Mouse (Mus musculus) embryonic facial prominence, embryonic 11.5 days (tissue): ENCODE data around the gene Rab4b. TPM values are rescaled to one million over a fixed set of nuclear protein-coding genes. Genes with fewer than 3 reads are reported as not detected.
A peak's percentile ranks its signal among the peaks of the same experiment; 100 is the strongest.

ENCODE experiments used
- ATAC-seq: fragments of 200-750 bp; cut with Nextera tagmentation; replicated peaks from 2 replicates; pipeline ENCODE4 v1.8.0; 2017; ENCODE audit warnings: low read depth; ENCODE audit not compliant: insufficient number of reproducible peaks, low FRiP score, low TSS enrichment
- DNase-seq: peaks from one replicate; pipeline ENCODE4 v3.0.0-alpha.2; 2015; ENCODE audit warnings: low spot score
- H3K27ac ChIP-seq: fragments of 300-500 bp; sonication (generic); replicated peaks from 2 replicates; pipeline ENCODE4 v1.5.1; 2014; ENCODE audit warnings: mild to moderate bottlenecking, low read depth, low read length, control low read depth
- H3K27me3 ChIP-seq: fragments of 300-500 bp; sonication (generic); 2 replicates; pipeline ENCODE4 v1.6.1; 2014; ENCODE audit warnings: mild to moderate bottlenecking, low read length, moderate library complexity, mixed read lengths; ENCODE audit not compliant: control insufficient read depth, insufficient read depth
- H3K36me3 ChIP-seq: fragments of 300-500 bp; sonication (generic); replicated peaks from 2 replicates; pipeline ENCODE4 v1.6.1; 2014; ENCODE audit warnings: low read depth, mild to moderate bottlenecking, low read length, moderate library complexity, mixed read lengths; ENCODE audit not compliant: control insufficient read depth, insufficient read depth
- H3K4me1 ChIP-seq: fragments of 300-500 bp; sonication (generic); 2 replicates; pipeline ENCODE4 v1.6.1; 2014; ENCODE audit warnings: low read length, mixed read lengths; ENCODE audit not compliant: control insufficient read depth, insufficient read depth
- H3K4me2 ChIP-seq: fragments of 300-500 bp; sonication (generic); 2 replicates; pipeline ENCODE4 v1.6.1; 2014; ENCODE audit warnings: low read depth, mild to moderate bottlenecking, control low read depth, low read length, moderate library complexity
- H3K4me3 ChIP-seq: fragments of 300-500 bp; sonication (generic); 2 replicates; pipeline ENCODE4 v1.5.1; 2014; ENCODE audit warnings: low read depth, low read length, control low read depth
- H3K9ac ChIP-seq: fragments of 300-500 bp; sonication (generic); replicated peaks from 2 replicates; pipeline ENCODE4 v1.6.1; 2014; ENCODE audit warnings: mild to moderate bottlenecking, control low read depth, low read length
- H3K9me3 ChIP-seq: fragments of 300-500 bp; sonication (generic); replicated peaks from 2 replicates; pipeline ENCODE4 v1.6.1; 2016; ENCODE audit warnings: mild to moderate bottlenecking, low read length, inconsistent platforms, mixed read lengths; ENCODE audit not compliant: control insufficient read depth
- WGBS: fragments of 180-500 bp; shearing (Covaris S2); extraction: QIAGEN DNeasy Blood & Tissue Kit; methylation state at CpG from one replicate; pipeline ENCODE4 v1.1.7; 2014; 5-methylcytosine and 5-hydroxymethylcytosine counted together
- polyA plus RNA-seq: library from polyadenylated mRNA; unstranded; fragments of >200 nt; fragmentation: Nextera tagmentation; extraction: Ambion mirVana; gene quantifications from 2 replicates; pipeline ENCODE4 v1.2.1, GENCODE M21; 2014

Gene Rab4b
- polyA plus RNA-seq, 1 experiment from 2014 or later = 49.3 TPM

- H3K4me3 ChIP-seq = peak overlapping the region; percentile 59
- DNase-seq (no peak), ATAC-seq (no peak)
- H3K9ac ChIP-seq = peak overlapping the region; percentile 80
- H3K9me3 ChIP-seq = no peaks in the 10 kb centered on the region
- H3K4me1 ChIP-seq = peaks cover 11% of the 10 kb centered on the region
- no peaks in the 10 kb centered on the region for H3K27me3 ChIP-seq
- H3K36me3 ChIP-seq = peaks cover 4% of the 10 kb centered on the region; the same call in 1 of the 2 replicates
- WGBS = 78% methylated on average over 11 of the region's 11 CpGs
- peak overlapping the region; percentile 53 for H3K4me2 ChIP-seq
- H3K27ac ChIP-seq = no peak overlapping the region
These were observed 11.1 kb downstream of the Rab4b start for GRCm38 (mm10) chr7:27167475-27168094.

DNA sequence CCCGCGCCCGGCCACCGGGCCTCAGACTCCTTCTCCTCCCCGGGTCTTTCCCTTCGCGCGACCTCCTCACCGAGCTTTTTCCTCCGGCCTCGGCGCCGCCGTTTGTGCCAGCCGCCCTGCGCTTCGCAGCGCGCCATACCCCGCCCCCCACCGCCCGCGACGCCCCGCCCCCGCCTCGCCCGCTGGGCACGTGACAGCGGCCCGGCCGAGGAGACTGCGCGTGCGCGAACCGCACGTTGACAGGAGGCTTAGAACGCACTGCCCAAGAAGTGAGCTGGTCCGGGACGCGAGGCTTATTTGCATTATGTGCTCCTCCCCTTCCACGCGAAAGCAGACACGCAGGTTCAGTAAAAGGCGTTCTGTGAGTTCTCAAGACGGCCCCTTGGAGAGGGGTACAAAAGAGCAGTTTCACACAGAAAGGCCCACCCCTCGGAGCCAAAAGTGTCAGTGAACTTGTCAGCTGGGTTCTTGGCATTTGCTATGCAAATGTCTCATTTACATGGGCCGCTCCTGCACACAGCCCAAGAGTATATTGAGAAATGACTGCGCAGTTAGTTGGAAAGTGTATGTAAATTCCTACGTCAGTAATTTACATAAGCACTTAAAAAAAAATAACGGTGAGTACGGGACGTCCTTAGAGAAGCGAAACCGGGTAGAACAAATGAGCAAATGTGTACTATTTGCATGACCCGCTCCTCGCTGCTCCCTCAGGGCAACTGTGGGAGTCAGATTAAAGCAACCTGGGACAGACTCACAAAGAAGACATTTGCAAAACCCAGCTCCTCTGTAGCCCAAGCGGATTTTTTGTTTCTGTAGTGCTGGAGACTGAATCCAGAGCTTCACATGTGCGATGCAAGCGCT is 11.9 kb downstream of the Rab4b start, which contains the start of gene Egln2:
Gene Egln2, minus strand, starts transcription at position 189 of the 861 bp plus-strand sequence.
- peak within 1 kb of the TSS; percentile 96 for H3K27ac ChIP-seq
- H3K9me3 ChIP-seq = no peaks in the 10 kb centered on the region
- H3K36me3 ChIP-seq = peaks cover 4% of the 10 kb centered on the region; the same call in 1 of the 2 replicates
- ATAC-seq = peak; percentile 69
- 2% methylated on average over 58 of the region's 61 CpGs for WGBS
- no peaks in the 10 kb centered on the region for H3K27me3 ChIP-seq
- peak within 1 kb of the TSS; percentile 59 for H3K4me3 ChIP-seq
- peak within 1 kb of the TSS; percentile 80 for H3K9ac ChIP-seq
- H3K4me2 ChIP-seq = peak within 1 kb of the TSS; percentile 74
- peaks cover 11% of the 10 kb centered on the region for H3K4me1 ChIP-seq
- peak; percentile 93 for DNase-seq

DNA sequence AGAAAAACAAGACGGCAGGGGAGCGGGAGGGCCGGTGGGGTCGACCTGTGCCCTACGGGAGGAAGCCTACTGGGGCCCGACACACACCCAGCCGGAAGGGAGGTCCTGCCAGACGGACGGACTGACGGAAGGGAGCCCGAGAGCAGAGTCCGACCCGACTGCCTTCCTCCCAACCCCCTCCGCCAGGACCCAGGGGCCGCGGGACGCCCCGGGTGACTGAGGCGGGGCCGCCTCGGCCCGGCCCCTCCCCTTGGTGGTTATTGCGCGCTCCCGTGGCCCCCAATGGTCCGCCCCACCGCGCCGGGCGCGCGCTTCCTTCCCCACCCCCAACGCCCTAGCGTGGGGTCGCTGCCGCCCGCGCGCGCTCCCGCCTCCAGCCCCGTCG is 12.5 kb downstream of the Rab4b start:
- Histone ChIP-seq H3K4me1 (peaks cover 11% of the 10 kb centered on the region), H3K27me3 (no peaks in the 10 kb centered on the region), H3K4me2 (peak overlapping the region; percentile 74), H3K4me3 (peak overlapping the region; percentile 59), H3K36me3 (peaks cover 4% of the 10 kb centered on the region; the same call in 1 of the 2 replicates), H3K9me3 (no peaks in the 10 kb centered on the region), H3K27ac (peak overlapping the region; percentile 96), H3K9ac (peak overlapping the region; percentile 80)
- DNase-seq (peak; percentile 88), ATAC-seq (peak; percentile 64)
- WGBS = under 1% methylated on average over 36 of the region's 43 CpGs

- no peak for ATAC-seq
- peaks cover 4% of the 10 kb centered on the region; the same call in 1 of the 2 replicates for H3K36me3 ChIP-seq
- 2% methylated on average over 8 of the region's 8 CpGs for WGBS
These were observed 13.0 kb downstream of the Rab4b start for GRCm38 (mm10) chr7:27165696-27166095.

DNA sequence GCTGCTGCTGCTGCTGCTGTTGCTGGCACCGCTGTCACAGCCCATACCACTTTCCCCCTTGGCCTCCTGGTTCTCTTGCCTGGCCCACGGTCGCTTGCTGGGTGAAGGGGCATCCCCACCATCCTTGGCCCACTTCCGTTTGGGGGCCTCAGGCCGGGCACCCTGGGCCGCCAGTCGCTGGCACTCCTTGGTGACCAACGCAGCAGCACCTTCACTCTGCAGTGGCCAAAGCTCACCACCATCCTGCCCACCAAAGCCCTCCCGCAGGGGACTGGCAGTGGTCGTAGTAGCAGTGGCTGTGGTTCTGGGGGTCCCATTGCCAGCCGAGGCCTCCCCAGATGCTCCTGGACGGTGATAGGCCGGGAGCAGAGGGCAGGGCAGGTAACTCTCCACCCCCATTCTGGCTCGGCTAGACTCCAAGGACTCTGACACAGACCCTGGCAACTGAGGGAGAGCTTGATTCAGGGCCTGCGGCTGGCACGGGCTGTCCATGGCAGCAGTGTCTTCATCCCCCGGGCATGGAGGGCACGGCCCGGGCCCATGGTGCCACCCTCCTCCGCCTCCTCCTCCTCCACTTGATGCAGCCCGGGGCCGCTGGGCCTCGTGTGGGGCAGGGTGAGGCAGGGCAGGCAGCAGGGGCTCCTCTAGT is 13.6 kb downstream of the Rab4b start:
- Histone ChIP-seq H3K4me3 (peak overlapping the region; percentile 59), H3K9ac (peak overlapping the region; percentile 80), H3K9me3 (no peaks in the 10 kb centered on the region), H3K27me3 (no peaks in the 10 kb centered on the region), H3K36me3 (peaks cover 4% of the 10 kb centered on the region; the same call in 1 of the 2 replicates), H3K4me2 (peak overlapping the region; percentile 74), H3K4me1 (peaks cover 11% of the 10 kb centered on the region), H3K27ac (no peak overlapping the region)
- 0 out of 2 replicates have a peak, but pooled peaks have one; percentile 12 for ATAC-seq
- 81% methylated on average over 23 of the region's 23 CpGs for WGBS
- no peak for DNase-seq

More at GRCm38 (mm10) chr7:27165696-27166095, 13.0 kb downstream of the Rab4b start:
- H3K27ac ChIP-seq = peak overlapping the region; percentile 96
- H3K4me2 ChIP-seq = peak overlapping the region; percentile 74
- peak overlapping the region; percentile 59 for H3K4me3 ChIP-seq
- no peaks in the 10 kb centered on the region for H3K27me3 ChIP-seq
- peaks cover 11% of the 10 kb centered on the region for H3K4me1 ChIP-seq
- H3K9me3 ChIP-seq = no peaks in the 10 kb centered on the region
- DNase-seq = no peak
- peak overlapping the region; percentile 80 for H3K9ac ChIP-seq

DNA sequence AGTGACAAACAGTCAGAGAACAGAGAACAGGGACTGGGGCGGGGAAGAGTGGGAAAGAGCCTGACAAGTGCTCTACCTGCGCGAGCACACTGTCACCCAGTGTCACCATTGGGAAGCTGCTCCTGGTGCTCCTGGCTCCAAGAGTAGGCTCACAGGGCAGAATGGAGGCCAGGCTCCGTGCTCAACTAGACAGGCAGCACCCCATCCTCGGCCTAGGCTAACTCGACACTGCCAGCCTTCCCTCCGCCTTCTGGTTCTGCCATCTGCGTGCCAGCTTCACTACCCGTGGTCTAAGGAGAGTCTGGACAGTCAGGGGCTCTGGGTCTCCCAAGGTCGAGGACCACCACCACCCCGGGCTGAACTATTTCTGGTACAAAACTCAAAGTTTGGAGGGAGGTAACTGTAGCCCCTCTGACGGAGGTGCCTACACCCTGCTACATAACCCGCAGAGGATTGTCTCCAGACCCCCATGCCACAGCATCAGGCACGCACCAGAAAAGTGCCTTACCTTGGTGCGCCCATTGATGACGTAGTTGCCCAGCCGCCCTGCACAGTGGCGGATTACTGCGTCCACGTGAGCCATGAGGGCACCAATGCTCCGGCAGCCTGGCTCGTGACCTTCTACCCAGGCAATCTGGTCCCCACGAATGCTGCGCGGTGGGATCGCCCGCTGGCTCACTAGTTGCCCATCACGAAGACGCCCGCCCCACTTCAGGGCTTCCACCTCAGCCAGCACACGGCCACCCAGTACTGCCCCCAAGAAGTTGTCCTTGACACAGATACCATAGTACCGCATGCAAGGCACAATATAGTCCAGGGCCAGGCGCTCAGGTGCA is 14.4 kb downstream of the Rab4b start:
- peaks cover 6% of the 10 kb centered on the region for H3K36me3 ChIP-seq
- no peak overlapping the region for H3K27ac ChIP-seq
- peak overlapping the region; percentile 25 for H3K4me2 ChIP-seq
- no peaks in the 10 kb centered on the region for H3K27me3 ChIP-seq
- H3K4me1 ChIP-seq = peaks cover 11% of the 10 kb centered on the region
- peak overlapping the region; percentile 10; the same call in 1 of the 2 replicates for H3K9ac ChIP-seq
- DNase-seq (no peak), ATAC-seq (no peak)
- no peaks in the 10 kb centered on the region for H3K9me3 ChIP-seq
- no peak overlapping the region for H3K4me3 ChIP-seq
- WGBS = 84% methylated on average over 33 of the region's 33 CpGs

- no peak for DNase-seq
- Histone ChIP-seq H3K27ac (no peak overlapping the region), H3K4me3 (no peak overlapping the region), H3K36me3 (peaks cover 15% of the 10 kb centered on the region), H3K27me3 (no peaks in the 10 kb centered on the region), H3K9me3 (no peaks in the 10 kb centered on the region), H3K4me2 (no peak overlapping the region), H3K9ac (no peak overlapping the region; the same call in 1 of the 2 replicates), H3K4me1 (peaks cover 11% of the 10 kb centered on the region)
- no peak for ATAC-seq
- WGBS = 75% methylated on average over 5 of the region's 5 CpGs
These were observed 15.3 kb downstream of the Rab4b start for GRCm38 (mm10) chr7:27163450-27163805.
